Mouse (Mus musculus) hindbrain, embryonic 15.5 days (tissue): Measurements from ENCODE around the gene Slc35d1. TPM values are rescaled to one million over a fixed set of nuclear protein-coding genes. Genes with fewer than 3 reads are reported as not detected.

Experiments
- ATAC-seq: fragments of 200-750 bp; cut with Nextera tagmentation; 2 replicates; pipeline ENCODE4 v1.8.0; 2017; ENCODE audit warnings: low read depth, moderate number of reproducible peaks, moderate TSS enrichment; ENCODE audit not compliant: low FRiP score
- H3K27ac ChIP-seq: fragments of 300-500 bp; sonication (generic); replicated peaks from 2 replicates; pipeline ENCODE4 v1.5.1; 2015; ENCODE audit warnings: mild to moderate bottlenecking, inconsistent platforms
- H3K27me3 ChIP-seq: fragments of 300-500 bp; sonication (generic); 2 replicates; pipeline ENCODE4 v1.6.1; 2015; ENCODE audit warnings: control low read depth, inconsistent platforms
- H3K36me3 ChIP-seq: fragments of 300-500 bp; sonication (generic); 2 replicates; pipeline ENCODE4 v1.6.1; 2015; ENCODE audit warnings: control low read depth, inconsistent platforms
- H3K4me1 ChIP-seq: fragments of 300-500 bp; sonication (generic); replicated peaks from 2 replicates; pipeline ENCODE4 v1.6.1; 2015; ENCODE audit warnings: control low read depth, inconsistent platforms
- H3K4me2 ChIP-seq: fragments of 300-500 bp; sonication (generic); 2 replicates; pipeline ENCODE4 v1.6.1; 2015; ENCODE audit warnings: moderate library complexity, mild to moderate bottlenecking, inconsistent platforms
- H3K4me3 ChIP-seq: fragments of 300-500 bp; sonication (generic); 2 replicates; pipeline ENCODE4 v1.5.1; 2015; ENCODE audit warnings: mild to moderate bottlenecking, inconsistent platforms
- H3K9ac ChIP-seq: fragments of 300-500 bp; sonication (generic); 2 replicates; pipeline ENCODE4 v1.6.1; 2015; ENCODE audit warnings: inconsistent platforms
- H3K9me3 ChIP-seq: fragments of 300-500 bp; sonication (generic); 2 replicates; pipeline ENCODE4 v1.6.1; 2016; ENCODE audit warnings: control low read depth, inconsistent platforms
- WGBS: fragments of 180-500 bp; shearing (Covaris S2); methylation state at CpG from one replicate; pipeline ENCODE4 v1.1.7; 2015; 5-methylcytosine and 5-hydroxymethylcytosine counted together
- polyA plus RNA-seq: library from polyadenylated mRNA; unstranded; fragments of >200 nt; fragmentation: Nextera tagmentation; extraction: Ambion mirVana; gene quantifications from 2 replicates; pipeline ENCODE4 v1.2.1, GENCODE M21; 2015

The Slc35d1 gene
- 7.0 and 7.9 TPM in 2 replicates for polyA plus RNA-seq

- Histone ChIP-seq H3K9me3 (no peaks in the 10 kb centered on the region), H3K4me3 (peak within 1 kb of the TSS; percentile 83), H3K36me3 (peaks cover under 1% of the 10 kb centered on the region; the same call in 1 of the 2 replicates), H3K27ac (peak within 1 kb of the TSS; percentile 99), H3K9ac (peak within 1 kb of the TSS; percentile 95), H3K4me2 (peak within 1 kb of the TSS; percentile 63), H3K27me3 (no peaks in the 10 kb centered on the region), H3K4me1 (peaks cover 20% of the 10 kb centered on the region)
- WGBS: 3% methylated on average over 39 of the region's 70 CpGs
- peak; percentile 93 for ATAC-seq
Observed at GRCm38 (mm10) chr4:103214925-103215820, at the start of gene Slc35d1. TSS of gene Slc35d1 (minus strand) at chr4:103215164.

- no peaks in the 10 kb centered on the region for H3K36me3 ChIP-seq
- no peak overlapping the region for H3K4me3 ChIP-seq
- 18% methylated on average over 8 of the region's 8 CpGs for WGBS
- H3K4me2 ChIP-seq: no peak overlapping the region
- no peaks in the 10 kb centered on the region for H3K27me3 ChIP-seq
- H3K9ac ChIP-seq: no peak overlapping the region
- peak; percentile 45; the same call in 1 of the 2 replicates for ATAC-seq
- H3K4me1 ChIP-seq: peaks cover 7% of the 10 kb centered on the region
- no peak overlapping the region for H3K27ac ChIP-seq
- H3K9me3 ChIP-seq: no peaks in the 10 kb centered on the region
Observed at GRCm38 (mm10) chr4:103263812-103264396, 48.9 kb upstream of the Slc35d1 start.

GRCm38 (mm10) chr4:103263378-103263777 lies 48.4 kb upstream of the Slc35d1 start:
- WGBS: 48% methylated on average over 5 of the region's 5 CpGs
- Histone ChIP-seq H3K9me3 (no peaks in the 10 kb centered on the region), H3K9ac (no peak overlapping the region), H3K27me3 (no peaks in the 10 kb centered on the region), H3K4me1 (peaks cover 7% of the 10 kb centered on the region), H3K27ac (no peak overlapping the region), H3K36me3 (no peaks in the 10 kb centered on the region), H3K4me2 (no peak overlapping the region), H3K4me3 (no peak overlapping the region)
- ATAC-seq: no peak

GRCm38 (mm10) chr4:103258817-103259216 lies 43.9 kb upstream of the Slc35d1 start:
- H3K4me1 ChIP-seq: peaks cover 5% of the 10 kb centered on the region
- H3K4me3 ChIP-seq: no peak overlapping the region
- H3K4me2 ChIP-seq: no peak overlapping the region
- H3K9me3 ChIP-seq: no peaks in the 10 kb centered on the region
- H3K9ac ChIP-seq: no peak overlapping the region
- no peaks in the 10 kb centered on the region for H3K36me3 ChIP-seq
- H3K27me3 ChIP-seq: no peaks in the 10 kb centered on the region
- H3K27ac ChIP-seq: no peak overlapping the region
- no peak for ATAC-seq
- 89% methylated on average over 3 of the region's 3 CpGs for WGBS

GRCm38 (mm10) chr4:103253846-103254245 lies 38.9 kb upstream of the Slc35d1 start:
- H3K4me3 ChIP-seq: no peak overlapping the region
- H3K9ac ChIP-seq: no peak overlapping the region
- no peaks in the 10 kb centered on the region for H3K27me3 ChIP-seq
- H3K36me3 ChIP-seq: no peaks in the 10 kb centered on the region
- no peaks in the 10 kb centered on the region for H3K9me3 ChIP-seq
- no peaks in the 10 kb centered on the region for H3K4me1 ChIP-seq
- no peak for ATAC-seq
- H3K4me2 ChIP-seq: no peak overlapping the region
- no peak overlapping the region for H3K27ac ChIP-seq
- WGBS: 88% methylated on average over 4 of the region's 4 CpGs

- 78% methylated on average over 6 of the region's 6 CpGs for WGBS
- Histone ChIP-seq H3K4me3 (no peak overlapping the region), H3K9ac (no peak overlapping the region), H3K27ac (no peak overlapping the region), H3K4me1 (no peaks in the 10 kb centered on the region), H3K9me3 (no peaks in the 10 kb centered on the region), H3K36me3 (no peaks in the 10 kb centered on the region), H3K27me3 (no peaks in the 10 kb centered on the region), H3K4me2 (no peak overlapping the region)
- no peak for ATAC-seq
Observed at GRCm38 (mm10) chr4:103249436-103250085, 34.6 kb upstream of the Slc35d1 start.

GRCm38 (mm10) chr4:103247813-103248212 lies 32.8 kb upstream of the Slc35d1 start:
- Histone ChIP-seq H3K9me3 (no peaks in the 10 kb centered on the region), H3K27ac (no peak overlapping the region), H3K4me3 (no peak overlapping the region), H3K36me3 (no peaks in the 10 kb centered on the region), H3K27me3 (no peaks in the 10 kb centered on the region), H3K4me1 (no peaks in the 10 kb centered on the region), H3K4me2 (no peak overlapping the region), H3K9ac (no peak overlapping the region)
- ATAC-seq: no peak
- 88% methylated on average over 2 of the region's 2 CpGs for WGBS

- ATAC-seq: no peak
- H3K4me3 ChIP-seq: no peak overlapping the region
- WGBS: 91% methylated on average over 3 of the region's 3 CpGs
- no peaks in the 10 kb centered on the region for H3K27me3 ChIP-seq
- H3K36me3 ChIP-seq: no peaks in the 10 kb centered on the region
- no peak overlapping the region for H3K27ac ChIP-seq
- H3K9ac ChIP-seq: no peak overlapping the region
- H3K4me2 ChIP-seq: no peak overlapping the region
- no peaks in the 10 kb centered on the region for H3K9me3 ChIP-seq
- H3K4me1 ChIP-seq: no peaks in the 10 kb centered on the region
Observed at GRCm38 (mm10) chr4:103247249-103247648, 32.3 kb upstream of the Slc35d1 start.

GRCm38 (mm10) chr4:103232156-103232555 lies 17.2 kb upstream of the Slc35d1 start:
- Histone ChIP-seq H3K27ac (no peak overlapping the region), H3K9me3 (no peaks in the 10 kb centered on the region), H3K4me2 (no peak overlapping the region), H3K4me1 (no peaks in the 10 kb centered on the region), H3K36me3 (no peaks in the 10 kb centered on the region), H3K27me3 (no peaks in the 10 kb centered on the region), H3K9ac (no peak overlapping the region), H3K4me3 (no peak overlapping the region)
- no peak for ATAC-seq
- WGBS: 37% methylated on average over 2 of the region's 2 CpGs

GRCm38 (mm10) chr4:103222854-103223253 lies 7.9 kb upstream of the Slc35d1 start:
- Histone ChIP-seq H3K36me3 (no peaks in the 10 kb centered on the region), H3K4me2 (no peak overlapping the region), H3K27me3 (no peaks in the 10 kb centered on the region), H3K4me1 (no peaks in the 10 kb centered on the region), H3K9me3 (no peaks in the 10 kb centered on the region), H3K27ac (no peak overlapping the region), H3K9ac (no peak overlapping the region), H3K4me3 (no peak overlapping the region)
- ATAC-seq: no peak
- 47% methylated on average over 9 of the region's 9 CpGs for WGBS

- Histone ChIP-seq H3K9me3 (no peaks in the 10 kb centered on the region), H3K4me1 (no peaks in the 10 kb centered on the region), H3K27me3 (no peaks in the 10 kb centered on the region), H3K9ac (no peak overlapping the region), H3K27ac (no peak overlapping the region), H3K4me3 (no peak overlapping the region), H3K36me3 (no peaks in the 10 kb centered on the region), H3K4me2 (no peak overlapping the region)
- WGBS: 87% methylated on average over 6 of the region's 6 CpGs
- ATAC-seq: no peak
Observed at GRCm38 (mm10) chr4:103221789-103222188, 6.8 kb upstream of the Slc35d1 start.

- no peak overlapping the region for H3K4me2 ChIP-seq
- no peak overlapping the region for H3K9ac ChIP-seq
- H3K27ac ChIP-seq: 0 out of 2 replicates have a peak overlapping the region, but pooled peaks have one; percentile 12
- H3K27me3 ChIP-seq: no peaks in the 10 kb centered on the region
- no peak for ATAC-seq
- WGBS: 65% methylated on average over 5 of the region's 5 CpGs
- no peaks in the 10 kb centered on the region for H3K36me3 ChIP-seq
- no peak overlapping the region for H3K4me3 ChIP-seq
- H3K9me3 ChIP-seq: no peaks in the 10 kb centered on the region
- H3K4me1 ChIP-seq: 0 out of 2 replicates have a peak, but pooled peaks cover 5% of the 10 kb centered on the region
Observed at GRCm38 (mm10) chr4:103219011-103219410, 4.0 kb upstream of the Slc35d1 start.
